Mouse (Mus musculus) hindbrain, embryonic 12.5 days (tissue): ENCODE measurements around the gene Dcst2. TPM values are rescaled to one million over a fixed set of nuclear protein-coding genes. Genes with fewer than 3 reads are reported as not detected.

Source experiments
- ATAC-seq: fragments of 200-750 bp; cut with Nextera tagmentation; 2 replicates; pipeline ENCODE4 v1.8.0; 2017; ENCODE audit warnings: moderate TSS enrichment; ENCODE audit not compliant: low FRiP score
- H3K27ac ChIP-seq: fragments of 300-500 bp; sonication (generic); 2 replicates; pipeline ENCODE4 v1.5.1; 2016; ENCODE audit warnings: mild to moderate bottlenecking
- H3K27me3 ChIP-seq: fragments of 300-500 bp; sonication (generic); 2 replicates; pipeline ENCODE4 v1.6.1; 2016; ENCODE audit warnings: mild to moderate bottlenecking
- H3K36me3 ChIP-seq: fragments of 300-500 bp; sonication (generic); 2 replicates; pipeline ENCODE4 v1.6.1; 2016; ENCODE audit warnings: mild to moderate bottlenecking
- H3K4me1 ChIP-seq: fragments of 300-500 bp; sonication (generic); 2 replicates; pipeline ENCODE4 v1.6.1; 2016
- H3K4me2 ChIP-seq: fragments of 300-500 bp; sonication (generic); replicated peaks from 2 replicates; pipeline ENCODE4 v1.6.1; 2016; ENCODE audit warnings: mild to moderate bottlenecking
- H3K4me3 ChIP-seq: fragments of 300-500 bp; sonication (generic); 2 replicates; pipeline ENCODE4 v1.5.1; 2016; ENCODE audit warnings: mild to moderate bottlenecking
- H3K9ac ChIP-seq: fragments of 300-500 bp; sonication (generic); 2 replicates; pipeline ENCODE4 v1.6.1; 2016; ENCODE audit warnings: mild to moderate bottlenecking, moderate library complexity
- H3K9me3 ChIP-seq: fragments of 300-500 bp; sonication (generic); replicated peaks from 2 replicates; pipeline ENCODE4 v1.6.1; 2016; ENCODE audit warnings: mild to moderate bottlenecking
- WGBS: fragments of 180-500 bp; shearing (Covaris S2); methylation state at CpG from one replicate; pipeline ENCODE4 v1.1.7; 2016; 5-methylcytosine and 5-hydroxymethylcytosine counted together
- polyA plus RNA-seq: library from polyadenylated mRNA; unstranded; fragments of >200 nt; fragmentation: Nextera tagmentation; extraction: Ambion mirVana; gene quantifications from 2 replicates; pipeline ENCODE4 v1.2.1, GENCODE M21; 2016

The Dcst2 gene
- 0.12 and 0.29 TPM in 2 replicates for polyA plus RNA-seq

DNA sequence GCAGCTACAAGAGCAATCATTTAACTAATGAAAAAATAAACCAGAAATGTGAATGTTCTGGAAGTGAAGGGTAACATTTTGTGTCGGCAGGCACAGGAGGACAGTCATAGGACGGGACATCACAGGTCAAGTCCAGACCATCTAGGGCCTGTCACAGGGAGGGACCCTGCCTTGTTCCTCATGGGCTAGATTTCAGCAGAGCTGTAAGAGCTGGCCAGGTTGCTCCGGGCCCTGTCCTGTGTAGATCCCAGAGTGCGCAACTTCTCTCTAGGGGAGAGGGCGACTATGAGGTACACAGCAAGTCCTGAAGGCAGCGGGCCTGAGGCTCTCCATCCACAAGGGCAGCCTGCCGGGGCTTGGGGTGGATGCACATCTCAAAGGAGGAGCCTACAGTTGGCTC, at the start of gene Dcst2:
Gene Dcst2, plus strand, starts transcription at position 301 of the 400 bp plus-strand sequence.
- H3K9me3 ChIP-seq = no peaks in the 10 kb centered on the region
- ATAC-seq = no peak
- H3K27ac ChIP-seq = no peak within 1 kb of the TSS
- no peaks in the 10 kb centered on the region for H3K4me1 ChIP-seq
- 0 out of 2 replicates have a peak, but pooled peaks cover 4% of the 10 kb centered on the region for H3K27me3 ChIP-seq
- H3K9ac ChIP-seq = no peak within 1 kb of the TSS
- no peak within 1 kb of the TSS for H3K4me3 ChIP-seq
- H3K4me2 ChIP-seq = no peak within 1 kb of the TSS
- H3K36me3 ChIP-seq = no peaks in the 10 kb centered on the region
- WGBS = 88% methylated on average over 7 of the region's 7 CpGs

DNA sequence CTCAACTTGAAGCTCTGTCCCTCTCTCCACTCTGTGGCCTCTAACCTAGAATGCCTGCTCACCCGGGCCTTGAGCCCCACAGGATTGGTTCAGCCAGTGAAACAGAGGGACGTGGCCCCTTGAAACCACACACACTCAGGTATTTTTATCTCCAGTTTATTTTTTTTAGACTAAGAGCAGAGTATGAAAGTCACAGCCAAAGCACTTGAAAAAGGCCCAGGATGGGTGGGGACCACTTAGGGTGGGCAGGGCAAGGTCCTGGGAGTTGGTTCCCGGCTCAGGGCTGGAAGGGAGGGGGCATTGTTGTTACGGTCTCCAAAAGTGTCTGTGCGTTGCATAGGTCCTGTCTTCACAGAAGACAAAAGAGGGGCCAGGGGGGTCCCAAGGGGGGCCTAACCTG, 47.4 kb upstream of the Dcst2 start:
- no peak overlapping the region for H3K4me2 ChIP-seq
- ATAC-seq = no peak
- 77% methylated on average over 5 of the region's 5 CpGs for WGBS
- peaks cover 31% of the 10 kb centered on the region for H3K27me3 ChIP-seq
- H3K36me3 ChIP-seq = no peaks in the 10 kb centered on the region
- no peak overlapping the region for H3K27ac ChIP-seq
- H3K4me3 ChIP-seq = no peak overlapping the region
- H3K4me1 ChIP-seq = peaks cover 42% of the 10 kb centered on the region
- no peak overlapping the region for H3K9ac ChIP-seq
- 0 out of 2 replicates have a peak, but pooled peaks cover 4% of the 10 kb centered on the region for H3K9me3 ChIP-seq

DNA sequence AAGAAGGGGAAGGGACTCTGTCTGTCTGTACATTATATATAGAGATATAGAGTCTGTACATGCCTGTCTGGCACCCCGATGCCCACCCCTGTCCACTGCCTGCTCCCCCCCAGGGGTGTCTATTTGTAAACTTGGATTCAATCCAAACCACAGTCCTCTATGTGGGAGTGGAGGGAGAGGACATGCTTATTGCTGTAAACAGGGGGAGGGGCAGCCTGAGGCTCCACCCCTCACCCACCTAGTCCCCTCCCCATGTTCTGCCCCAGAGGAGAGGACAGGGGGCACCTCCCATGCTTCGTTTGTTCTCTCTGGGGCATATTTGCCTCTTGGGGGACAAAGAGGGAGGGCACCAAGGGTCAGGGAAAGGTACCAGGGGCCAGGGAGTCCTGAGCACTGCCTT, 47.0 kb upstream of the Dcst2 start:
- 48% methylated on average over 2 of the region's 2 CpGs for WGBS
- peaks cover 34% of the 10 kb centered on the region for H3K27me3 ChIP-seq
- no peak overlapping the region for H3K27ac ChIP-seq
- H3K9me3 ChIP-seq = 0 out of 2 replicates have a peak, but pooled peaks cover 4% of the 10 kb centered on the region
- no peak overlapping the region for H3K4me2 ChIP-seq
- 0 out of 2 replicates have a peak, but pooled peaks have one; percentile 1 for ATAC-seq
- H3K36me3 ChIP-seq = no peaks in the 10 kb centered on the region
- H3K4me1 ChIP-seq = peaks cover 47% of the 10 kb centered on the region
- H3K4me3 ChIP-seq = no peak overlapping the region
- H3K9ac ChIP-seq = peak overlapping the region; percentile 55; the same call in 1 of the 2 replicates

DNA sequence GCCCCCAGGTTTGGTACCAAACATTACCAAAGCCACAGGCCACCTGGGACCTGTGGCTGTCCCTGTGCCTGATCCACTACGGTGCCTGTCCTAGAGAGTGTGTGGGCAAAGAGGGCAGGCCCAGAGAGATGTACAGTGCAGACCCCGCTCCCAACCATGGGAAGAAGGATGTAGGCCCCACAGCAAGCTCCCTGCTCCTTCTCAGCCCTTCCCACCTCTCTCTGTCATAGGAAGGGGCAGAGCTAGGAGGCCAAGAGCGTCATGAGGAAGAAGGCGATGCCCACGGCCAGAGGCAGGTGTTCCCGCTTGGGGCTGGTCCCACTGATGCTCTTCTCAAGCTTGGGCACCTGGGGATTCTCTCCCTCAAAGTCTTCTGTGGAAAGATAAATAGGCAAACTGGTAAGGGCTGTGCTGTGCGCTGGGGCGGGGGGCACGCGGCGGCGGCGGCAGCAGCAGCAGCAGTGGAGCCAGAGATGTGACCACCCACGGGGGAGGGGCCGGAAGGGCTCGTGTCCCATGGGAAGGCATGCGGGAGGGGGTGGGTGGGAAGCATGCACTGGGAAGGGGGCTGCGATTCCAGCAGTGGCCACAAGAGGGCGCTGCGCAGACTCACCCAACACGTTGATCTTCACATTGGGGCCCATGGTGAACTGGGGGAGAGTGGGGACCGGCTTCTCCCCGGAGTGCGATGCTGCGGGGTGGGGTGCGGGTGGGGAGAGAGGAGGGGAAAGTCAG, 46.4 kb upstream of the Dcst2 start:
- H3K36me3 ChIP-seq = no peaks in the 10 kb centered on the region
- H3K9ac ChIP-seq = peak overlapping the region; percentile 55
- peak overlapping the region; percentile 19 for H3K4me3 ChIP-seq
- peaks cover 52% of the 10 kb centered on the region for H3K4me1 ChIP-seq
- WGBS = 6% methylated on average over 26 of the region's 26 CpGs
- no peak overlapping the region for H3K27ac ChIP-seq
- H3K4me2 ChIP-seq = peak overlapping the region; percentile 53
- peaks cover 39% of the 10 kb centered on the region for H3K27me3 ChIP-seq
- 0 out of 2 replicates have a peak, but pooled peaks cover 4% of the 10 kb centered on the region for H3K9me3 ChIP-seq
- peak; percentile 14; the same call in 1 of the 2 replicates for ATAC-seq

DNA sequence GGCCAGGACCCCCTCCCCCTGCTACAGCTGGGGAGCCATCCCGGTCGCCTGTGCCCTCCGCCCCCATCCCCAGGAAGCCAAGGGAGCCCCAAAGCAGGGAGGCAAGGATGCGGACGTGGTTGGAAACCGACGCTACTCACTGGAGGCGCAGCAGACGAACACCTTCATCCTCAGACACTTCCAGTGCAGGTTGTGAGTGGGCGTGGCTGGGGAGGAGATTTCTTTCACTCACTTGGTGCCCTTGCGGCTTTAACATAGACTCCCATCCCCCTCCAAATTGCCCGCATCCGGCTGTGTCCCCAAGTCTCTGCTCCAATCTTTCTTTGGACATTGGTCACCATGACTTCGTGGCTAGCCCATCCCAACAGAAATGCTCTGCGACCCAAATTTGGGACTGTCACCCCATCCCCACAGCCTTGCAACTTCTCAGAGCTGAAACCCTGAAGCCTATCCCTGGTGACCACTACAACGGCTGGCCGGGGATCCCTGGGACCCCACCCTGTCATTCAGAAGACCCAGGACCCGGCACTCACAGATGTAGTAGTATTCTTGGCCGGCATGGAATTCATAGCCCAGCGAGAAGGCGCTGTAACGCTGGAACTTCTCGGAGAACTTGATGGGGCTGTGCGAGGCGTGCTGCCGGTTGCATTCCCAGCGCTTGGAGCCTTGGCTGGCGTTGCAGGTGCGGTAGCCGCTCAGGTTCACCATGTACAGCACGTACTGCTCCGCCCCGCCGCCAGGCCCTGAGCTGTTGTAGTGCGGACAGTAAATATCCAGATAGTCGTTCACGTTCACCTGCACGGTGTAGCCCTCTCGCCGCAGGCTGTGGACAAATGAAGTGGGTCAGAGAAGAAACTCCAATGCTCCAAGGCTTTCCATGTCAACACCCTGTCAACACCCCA, 45.6 kb upstream of the Dcst2 start:
- no peaks in the 10 kb centered on the region for H3K9me3 ChIP-seq
- ATAC-seq = 0 out of 2 replicates have a peak, but pooled peaks have one; percentile 0
- peaks cover 60% of the 10 kb centered on the region for H3K4me1 ChIP-seq
- peak overlapping the region; percentile 53 for H3K4me2 ChIP-seq
- H3K9ac ChIP-seq = peak overlapping the region; percentile 1; the same call in 1 of the 2 replicates
- H3K36me3 ChIP-seq = no peaks in the 10 kb centered on the region
- WGBS = 9% methylated on average over 40 of the region's 40 CpGs
- H3K4me3 ChIP-seq = peak overlapping the region; percentile 19
- peaks cover 47% of the 10 kb centered on the region for H3K27me3 ChIP-seq
- no peak overlapping the region for H3K27ac ChIP-seq

DNA sequence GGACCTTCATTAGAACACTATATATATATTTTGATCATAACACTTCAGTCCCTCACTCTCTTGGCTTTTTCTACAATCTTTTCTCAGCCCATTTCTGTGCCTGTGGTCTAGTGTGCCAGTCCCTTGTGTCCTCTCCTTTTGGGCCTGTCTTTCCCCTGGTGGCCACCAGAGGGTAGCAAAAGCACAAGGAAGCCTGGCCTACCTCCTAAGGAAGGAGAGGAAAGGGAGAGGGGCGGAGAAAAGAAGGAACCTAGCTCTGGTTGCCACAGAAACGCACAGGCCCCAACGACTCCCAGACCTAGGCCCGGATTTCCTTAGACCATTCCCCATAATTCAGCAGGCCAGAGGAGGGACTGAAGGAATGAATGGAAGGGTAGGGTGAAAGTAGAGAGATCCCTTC, 44.9 kb upstream of the Dcst2 start:
- H3K36me3 ChIP-seq = no peaks in the 10 kb centered on the region
- H3K9me3 ChIP-seq = no peaks in the 10 kb centered on the region
- peak; percentile 39; the same call in 1 of the 2 replicates for ATAC-seq
- no peak overlapping the region for H3K4me3 ChIP-seq
- peaks cover 53% of the 10 kb centered on the region for H3K27me3 ChIP-seq
- peaks cover 66% of the 10 kb centered on the region for H3K4me1 ChIP-seq
- H3K9ac ChIP-seq = no peak overlapping the region
- H3K4me2 ChIP-seq = peak overlapping the region; percentile 53
- no peak overlapping the region for H3K27ac ChIP-seq
- WGBS = 0% methylated on average over 4 of the region's 4 CpGs

DNA sequence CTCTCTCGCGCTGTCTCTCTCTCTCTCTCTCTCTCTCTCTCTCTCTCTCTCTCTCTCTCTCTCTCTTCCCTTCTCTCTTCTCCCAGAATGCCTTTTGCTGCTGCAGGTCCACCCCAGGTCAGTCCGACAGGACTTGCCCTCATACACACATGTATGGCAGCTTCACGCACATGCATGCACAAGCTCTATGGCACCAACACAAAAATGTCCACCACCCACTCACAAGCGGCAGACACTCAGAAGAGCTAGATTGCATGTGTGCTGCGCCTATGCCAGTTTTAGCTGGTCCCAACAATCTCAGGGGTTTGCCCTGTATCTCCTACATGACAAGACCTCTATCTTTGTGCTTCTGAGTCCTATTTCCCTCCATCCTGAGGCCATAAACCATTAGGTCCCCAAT, 44.5 kb upstream of the Dcst2 start:
- peak overlapping the region; percentile 53; the same call in 1 of the 2 replicates for H3K4me2 ChIP-seq
- H3K36me3 ChIP-seq = no peaks in the 10 kb centered on the region
- no peak overlapping the region for H3K9ac ChIP-seq
- no peak overlapping the region for H3K4me3 ChIP-seq
- H3K27me3 ChIP-seq = peaks cover 57% of the 10 kb centered on the region
- 53% methylated on average over 6 of the region's 6 CpGs for WGBS
- ATAC-seq = no peak
- peaks cover 71% of the 10 kb centered on the region for H3K4me1 ChIP-seq
- H3K9me3 ChIP-seq = no peaks in the 10 kb centered on the region
- H3K27ac ChIP-seq = no peak overlapping the region

DNA sequence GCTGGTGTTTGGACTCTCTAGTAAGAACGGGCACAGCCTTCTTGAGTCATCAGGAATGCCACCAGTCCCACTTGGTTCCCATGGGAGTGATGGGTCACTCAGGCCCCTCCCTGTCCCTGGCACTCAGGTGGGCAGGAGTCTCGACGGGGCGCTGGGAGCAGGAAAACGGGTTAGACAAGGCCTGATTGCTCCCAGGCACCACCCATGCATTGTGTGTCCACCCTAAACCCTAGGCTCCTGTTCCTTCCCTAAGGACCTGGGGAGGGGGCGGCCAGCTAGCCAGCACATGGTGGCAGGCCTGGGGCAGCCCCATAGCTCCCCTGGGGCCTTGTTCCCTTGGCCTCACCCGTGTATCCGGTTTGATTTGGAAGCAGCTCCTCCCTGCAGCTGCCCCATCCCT, 43.5 kb upstream of the Dcst2 start:
- H3K9ac ChIP-seq = no peak overlapping the region
- H3K36me3 ChIP-seq = no peaks in the 10 kb centered on the region
- peaks cover 63% of the 10 kb centered on the region for H3K27me3 ChIP-seq
- no peak for ATAC-seq
- peaks cover 72% of the 10 kb centered on the region for H3K4me1 ChIP-seq
- 68% methylated on average over 8 of the region's 8 CpGs for WGBS
- no peak overlapping the region for H3K27ac ChIP-seq
- no peak overlapping the region for H3K4me3 ChIP-seq
- H3K9me3 ChIP-seq = no peaks in the 10 kb centered on the region
- H3K4me2 ChIP-seq = no peak overlapping the region

DNA sequence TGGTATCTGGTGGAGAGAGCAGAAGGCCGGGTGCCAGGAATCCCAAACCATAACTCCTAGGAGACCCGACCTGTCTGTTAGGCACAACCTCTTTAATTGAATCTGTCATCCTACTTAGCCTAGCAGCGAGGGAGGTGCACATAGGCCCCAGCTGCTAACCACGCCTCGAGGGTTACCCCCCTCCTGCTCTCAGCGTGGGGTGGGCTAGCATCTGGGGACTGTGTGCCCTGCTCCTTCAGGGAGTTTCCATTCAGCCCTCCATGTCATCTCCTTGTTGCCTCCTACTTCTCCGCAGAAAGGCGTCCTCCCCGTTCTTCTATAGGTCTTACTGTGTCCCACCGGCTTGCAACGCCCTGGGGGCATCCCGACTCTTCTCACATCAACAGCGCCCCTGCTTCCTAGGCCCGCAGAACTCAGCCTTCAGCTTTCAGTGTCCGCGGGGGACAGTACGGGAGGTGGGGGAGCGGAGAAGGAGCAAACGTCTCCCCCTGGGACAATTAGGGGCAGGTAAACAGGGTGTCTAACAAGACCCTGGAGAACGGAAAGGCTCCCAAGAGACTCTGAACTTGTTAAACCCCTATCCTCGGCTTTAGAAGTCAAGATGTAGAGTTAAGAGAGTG, 42.7 kb upstream of the Dcst2 start:
- H3K36me3 ChIP-seq = no peaks in the 10 kb centered on the region
- H3K9me3 ChIP-seq = no peaks in the 10 kb centered on the region
- H3K4me1 ChIP-seq = peaks cover 72% of the 10 kb centered on the region
- H3K9ac ChIP-seq = peak overlapping the region; percentile 51; the same call in 1 of the 2 replicates
- no peak for ATAC-seq
- peak overlapping the region; percentile 87 for H3K4me2 ChIP-seq
- WGBS = 5% methylated on average over 21 of the region's 21 CpGs
- H3K27ac ChIP-seq = peak overlapping the region; percentile 88; the same call in 1 of the 2 replicates
- H3K27me3 ChIP-seq = peaks cover 69% of the 10 kb centered on the region
- H3K4me3 ChIP-seq = peak overlapping the region; percentile 70

DNA sequence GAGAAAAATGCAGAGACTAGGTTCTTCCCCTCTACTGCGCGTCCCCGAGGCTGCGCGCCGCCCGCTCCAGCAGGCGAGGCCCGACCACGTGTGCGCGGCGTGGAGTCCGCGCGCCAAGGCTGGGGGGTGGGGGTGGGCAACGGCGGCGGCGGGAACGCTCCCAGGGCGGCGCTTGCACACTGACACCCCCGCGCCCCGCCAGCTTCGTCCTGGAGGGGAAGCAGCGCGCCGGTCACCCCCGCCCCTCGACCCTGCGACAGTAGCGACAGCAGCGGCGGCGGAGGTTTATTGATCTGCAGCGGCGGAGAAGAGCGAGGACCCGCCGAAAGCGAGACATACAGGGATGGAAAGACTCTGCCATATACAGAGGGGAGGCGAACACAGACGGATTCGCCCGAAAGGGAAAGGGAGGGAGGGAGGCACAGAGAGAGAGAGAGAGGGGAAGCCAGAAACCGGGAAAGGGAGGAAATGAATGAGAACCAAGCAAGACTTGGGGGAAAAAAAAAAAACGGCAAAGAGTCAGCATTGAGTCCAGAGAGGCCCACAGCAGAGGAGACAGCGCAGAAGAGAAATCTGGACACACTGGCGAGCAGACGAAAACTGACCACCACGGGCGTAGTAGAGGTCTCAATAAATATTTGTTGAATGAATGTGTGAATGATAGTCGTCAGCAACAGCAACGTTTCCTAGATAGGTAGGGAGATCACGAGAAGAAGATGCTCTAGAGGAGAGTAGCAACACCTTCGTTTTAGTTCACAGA, 42.0 kb upstream of the Dcst2 start:
- Histone ChIP-seq H3K36me3 (no peaks in the 10 kb centered on the region), H3K4me2 (peak overlapping the region; percentile 87), H3K27me3 (peaks cover 72% of the 10 kb centered on the region), H3K9ac (peak overlapping the region; percentile 51; the same call in 1 of the 2 replicates), H3K4me1 (peaks cover 70% of the 10 kb centered on the region), H3K9me3 (no peaks in the 10 kb centered on the region), H3K4me3 (peak overlapping the region; percentile 70), H3K27ac (peak overlapping the region; percentile 88)
- 4% methylated on average over 58 of the region's 58 CpGs for WGBS
- no peak for ATAC-seq

DNA sequence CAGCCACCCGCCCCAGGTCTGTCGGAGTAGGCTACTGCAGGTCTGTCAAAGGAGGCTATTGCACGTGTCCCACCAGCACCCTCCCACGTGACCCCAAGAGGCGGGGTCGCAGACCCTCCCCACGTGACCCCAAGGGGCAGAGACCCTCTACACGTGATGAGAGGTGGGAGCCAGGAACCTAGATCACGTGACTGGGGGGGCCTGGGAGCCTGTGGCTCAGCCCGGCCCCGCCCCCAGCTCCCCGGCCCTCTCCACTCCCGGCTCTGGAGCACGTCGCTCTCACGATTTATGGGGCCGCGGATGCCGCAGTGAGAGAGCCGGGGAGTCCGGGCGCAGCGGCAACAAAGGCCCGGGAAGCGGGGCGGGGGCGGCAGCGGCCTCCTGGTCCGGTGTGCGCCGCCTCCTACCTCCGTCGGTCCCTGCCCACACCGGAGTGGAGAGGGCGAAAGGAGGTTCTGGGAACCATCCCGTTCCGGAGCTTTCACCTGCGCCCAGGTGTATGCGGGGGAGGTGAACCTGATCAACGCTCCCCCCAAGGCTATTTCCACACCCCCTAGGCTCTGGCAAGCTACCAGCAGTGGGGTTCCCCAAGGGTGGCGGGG, 41.1 kb upstream of the Dcst2 start:
- H3K27me3 ChIP-seq = peaks cover 67% of the 10 kb centered on the region
- 1% methylated on average over 40 of the region's 41 CpGs for WGBS
- H3K4me3 ChIP-seq = peak overlapping the region; percentile 70
- peak; percentile 15; the same call in 1 of the 2 replicates for ATAC-seq
- no peaks in the 10 kb centered on the region for H3K36me3 ChIP-seq
- peak overlapping the region; percentile 80 for H3K9ac ChIP-seq
- peak overlapping the region; percentile 87 for H3K4me2 ChIP-seq
- H3K9me3 ChIP-seq = no peaks in the 10 kb centered on the region
- peaks cover 61% of the 10 kb centered on the region for H3K4me1 ChIP-seq
- peak overlapping the region; percentile 88 for H3K27ac ChIP-seq
